Mouse (Mus musculus) hindbrain, embryonic 16.5 days (tissue): Measurements from ENCODE around the gene Sik3. TPM values are rescaled to one million over a fixed set of nuclear protein-coding genes. Genes with fewer than 3 reads are reported as not detected.

Experiments
- ATAC-seq: fragments of 200-750 bp; cut with Nextera tagmentation; 2 replicates; pipeline ENCODE4 v1.8.0; 2017; ENCODE audit warnings: moderate TSS enrichment, moderate library complexity
- H3K27ac ChIP-seq: fragments of 300-500 bp; sonication (generic); 2 replicates; pipeline ENCODE4 v1.5.1; 2014; ENCODE audit warnings: low read depth, mild to moderate bottlenecking, control low read depth, low read length, moderate library complexity
- H3K27me3 ChIP-seq: fragments of 300-500 bp; sonication (generic); replicated peaks from 2 replicates; pipeline ENCODE4 v1.6.1; 2014; ENCODE audit warnings: low read length; ENCODE audit not compliant: control insufficient read depth, insufficient read depth
- H3K36me3 ChIP-seq: fragments of 300-500 bp; sonication (generic); 2 replicates; pipeline ENCODE4 v1.6.1; 2014; ENCODE audit warnings: mild to moderate bottlenecking, low read length, moderate library complexity, mixed read lengths; ENCODE audit not compliant: control insufficient read depth, insufficient read depth
- H3K4me1 ChIP-seq: fragments of 300-500 bp; sonication (generic); 2 replicates; pipeline ENCODE4 v1.6.1; 2014; ENCODE audit warnings: low read depth, low read length; ENCODE audit not compliant: control insufficient read depth, insufficient read depth
- H3K4me2 ChIP-seq: fragments of 300-500 bp; sonication (generic); 2 replicates; pipeline ENCODE4 v1.6.1; 2014; ENCODE audit warnings: mild to moderate bottlenecking, low read length, control low read depth, moderate library complexity
- H3K4me3 ChIP-seq: fragments of 300-500 bp; sonication (generic); 2 replicates; pipeline ENCODE4 v1.5.1; 2014; ENCODE audit warnings: mild to moderate bottlenecking, low read length, control low read depth, moderate library complexity
- H3K9ac ChIP-seq: fragments of 300-500 bp; sonication (generic); 2 replicates; pipeline ENCODE4 v1.6.1; 2014; ENCODE audit warnings: low read depth, mild to moderate bottlenecking, control low read depth, low read length, moderate library complexity
- H3K9me3 ChIP-seq: fragments of 300-500 bp; sonication (generic); 2 replicates; pipeline ENCODE4 v1.6.1; 2014; ENCODE audit warnings: mild to moderate bottlenecking, low read length, moderate library complexity; ENCODE audit not compliant: control insufficient read depth
- WGBS: fragments of 180-500 bp; shearing (Covaris S2); extraction: QIAGEN DNeasy Blood & Tissue Kit; methylation state at CpG from one replicate; pipeline ENCODE4 v1.1.7; 2014; 5-methylcytosine and 5-hydroxymethylcytosine counted together
- polyA plus RNA-seq: library from polyadenylated mRNA; unstranded; fragments of >200 nt; fragmentation: Nextera tagmentation; extraction: Ambion mirVana; gene quantifications from 2 replicates; pipeline ENCODE4 v1.2.1, GENCODE M21; 2015

Gene Sik3
- polyA plus RNA-seq, 1 experiment from 2014 or later, result 5.2 TPM

DNA sequence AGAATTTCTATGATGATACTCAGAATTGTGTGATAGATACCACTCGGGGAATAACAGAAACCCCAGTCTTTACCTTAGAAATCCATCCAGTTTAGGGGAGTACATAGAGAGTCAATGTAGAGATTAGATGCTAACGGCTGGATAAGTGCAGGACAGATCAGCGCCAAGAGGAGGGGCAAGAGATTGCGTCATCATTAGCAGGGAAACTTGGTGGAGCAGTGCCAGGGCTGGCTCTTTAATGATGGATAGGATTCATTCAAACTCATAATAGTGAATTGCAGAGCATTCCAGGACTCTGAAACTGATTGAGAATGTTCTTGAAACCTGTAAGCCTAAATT, 27.4 kb upstream of the Sik3 start:
- H3K27ac ChIP-seq, result peak overlapping the region; percentile 92
- peaks cover 24% of the 10 kb centered on the region for H3K4me1 ChIP-seq
- under 1% methylated on average over 4 of the region's 4 CpGs for WGBS
- ATAC-seq, result peak; percentile 66
- peak overlapping the region; percentile 80 for H3K9ac ChIP-seq
- no peaks in the 10 kb centered on the region for H3K27me3 ChIP-seq
- H3K4me2 ChIP-seq, result peak overlapping the region; percentile 80
- no peaks in the 10 kb centered on the region for H3K36me3 ChIP-seq
- peak overlapping the region; percentile 65 for H3K4me3 ChIP-seq
- no peaks in the 10 kb centered on the region for H3K9me3 ChIP-seq

- Histone ChIP-seq H3K9ac (no peak overlapping the region), H3K27ac (no peak overlapping the region), H3K9me3 (no peaks in the 10 kb centered on the region), H3K36me3 (no peaks in the 10 kb centered on the region), H3K4me3 (no peak overlapping the region), H3K4me2 (no peak overlapping the region), H3K27me3 (no peaks in the 10 kb centered on the region), H3K4me1 (no peaks in the 10 kb centered on the region)
- no peak for ATAC-seq
- WGBS, result 51% methylated on average over 4 of the region's 4 CpGs
These were observed 13.6 kb upstream of the Sik3 start for GRCm38 (mm10) chr9:45999009-45999408.

DNA sequence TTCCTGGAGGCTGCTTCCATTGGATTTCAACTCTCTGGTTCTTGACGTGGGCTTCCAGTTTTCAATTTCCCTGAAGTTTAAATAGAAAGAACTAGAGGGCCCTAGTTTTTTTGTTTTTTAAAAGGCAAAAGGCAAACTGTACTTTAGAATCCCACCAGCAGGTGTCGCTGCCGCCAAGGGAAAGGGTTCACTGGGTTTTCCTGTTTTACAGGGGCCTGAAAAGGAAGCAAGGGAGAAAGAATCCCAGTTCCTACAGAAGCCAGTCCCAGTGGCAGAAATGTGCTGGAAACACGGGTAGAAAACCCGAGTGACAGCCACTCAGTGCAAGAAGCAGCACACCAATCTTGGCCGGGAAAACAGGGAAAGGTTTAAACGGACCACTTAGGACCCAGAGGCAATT, 8.9 kb upstream of the Sik3 start:
- Histone ChIP-seq H3K27ac (no peak overlapping the region), H3K4me2 (no peak overlapping the region), H3K9me3 (no peaks in the 10 kb centered on the region), H3K4me3 (no peak overlapping the region), H3K36me3 (no peaks in the 10 kb centered on the region), H3K27me3 (no peaks in the 10 kb centered on the region), H3K4me1 (no peaks in the 10 kb centered on the region), H3K9ac (0 out of 2 replicates have a peak overlapping the region, but pooled peaks have one; percentile 43)
- ATAC-seq, result no peak
- 6% methylated on average over 7 of the region's 7 CpGs for WGBS

DNA sequence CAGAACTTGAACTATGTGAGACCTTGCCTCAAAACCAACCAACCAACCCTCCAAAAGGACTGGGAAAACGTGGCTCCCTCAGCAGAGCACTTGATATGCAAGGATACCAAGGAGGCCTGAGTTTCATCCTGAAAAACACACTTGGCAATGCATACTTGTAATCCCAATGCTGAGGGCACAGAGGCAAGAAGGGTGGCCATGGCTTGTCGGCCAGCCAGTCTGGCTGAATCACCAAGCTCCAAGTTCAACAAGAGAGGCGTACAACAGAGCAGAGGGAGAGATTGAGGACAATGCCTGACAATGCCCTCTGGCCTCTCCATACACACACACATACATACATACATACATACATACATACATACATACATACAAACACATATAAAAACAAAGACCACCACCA, 8.1 kb upstream of the Sik3 start:
- no peaks in the 10 kb centered on the region for H3K27me3 ChIP-seq
- no peak overlapping the region for H3K4me3 ChIP-seq
- H3K36me3 ChIP-seq, result no peaks in the 10 kb centered on the region
- 59% methylated on average over 3 of the region's 3 CpGs for WGBS
- ATAC-seq, result no peak
- no peaks in the 10 kb centered on the region for H3K4me1 ChIP-seq
- no peak overlapping the region for H3K9ac ChIP-seq
- H3K4me2 ChIP-seq, result no peak overlapping the region
- no peaks in the 10 kb centered on the region for H3K9me3 ChIP-seq
- no peak overlapping the region for H3K27ac ChIP-seq

- ATAC-seq, result no peak
- 59% methylated on average over 5 of the region's 5 CpGs for WGBS
- no peaks in the 10 kb centered on the region for H3K27me3 ChIP-seq
These were observed 6.4 kb upstream of the Sik3 start for GRCm38 (mm10) chr9:46006224-46006623.

GRCm38 (mm10) chr9:46008931-46009668, 3.5 kb upstream of the Sik3 start:
- Histone ChIP-seq H3K36me3 (no peaks in the 10 kb centered on the region), H3K4me3 (no peak overlapping the region), H3K9me3 (no peaks in the 10 kb centered on the region), H3K4me1 (peaks cover 6% of the 10 kb centered on the region), H3K27ac (no peak overlapping the region), H3K9ac (no peak overlapping the region), H3K27me3 (no peaks in the 10 kb centered on the region), H3K4me2 (no peak overlapping the region)
- ATAC-seq, result no peak
- 78% methylated on average over 7 of the region's 7 CpGs for WGBS

More at GRCm38 (mm10) chr9:46006224-46006623, 6.4 kb upstream of the Sik3 start:
- Histone ChIP-seq H3K4me1 (no peaks in the 10 kb centered on the region; the same call in 1 of the 2 replicates), H3K4me3 (no peak overlapping the region), H3K4me2 (no peak overlapping the region), H3K9ac (no peak overlapping the region), H3K9me3 (no peaks in the 10 kb centered on the region), H3K36me3 (no peaks in the 10 kb centered on the region), H3K27ac (no peak overlapping the region)

GRCm38 (mm10) chr9:46009669-46009983, 3.0 kb upstream of the Sik3 start:
- no peaks in the 10 kb centered on the region for H3K36me3 ChIP-seq
- no peak overlapping the region for H3K4me3 ChIP-seq
- no peak overlapping the region for H3K9ac ChIP-seq
- H3K27ac ChIP-seq, result no peak overlapping the region
- no peak for ATAC-seq
- no peaks in the 10 kb centered on the region for H3K9me3 ChIP-seq
- WGBS, result 86% methylated on average over 1 of the region's 1 CpGs
- peaks cover 12% of the 10 kb centered on the region for H3K4me1 ChIP-seq
- H3K27me3 ChIP-seq, result no peaks in the 10 kb centered on the region
- H3K4me2 ChIP-seq, result no peak overlapping the region

- no peak for ATAC-seq
- no peak overlapping the region for H3K4me3 ChIP-seq
- no peaks in the 10 kb centered on the region for H3K36me3 ChIP-seq
- H3K27me3 ChIP-seq, result no peaks in the 10 kb centered on the region
- WGBS, result 33% methylated on average over 3 of the region's 3 CpGs
- no peak overlapping the region for H3K27ac ChIP-seq
- H3K9me3 ChIP-seq, result no peaks in the 10 kb centered on the region
- peaks cover 28% of the 10 kb centered on the region for H3K4me1 ChIP-seq
- H3K4me2 ChIP-seq, result peak overlapping the region; percentile 87
- no peak overlapping the region for H3K9ac ChIP-seq
These were observed 1.3 kb upstream of the Sik3 start for GRCm38 (mm10) chr9:46011094-46011970.

- H3K27me3 ChIP-seq, result no peaks in the 10 kb centered on the region
- H3K4me3 ChIP-seq, result peak overlapping the region; percentile 98
- peaks cover 30% of the 10 kb centered on the region for H3K4me1 ChIP-seq
- peak; percentile 65 for ATAC-seq
- no peaks in the 10 kb centered on the region for H3K9me3 ChIP-seq
- no peaks in the 10 kb centered on the region for H3K36me3 ChIP-seq
- under 1% methylated on average over 41 of the region's 46 CpGs for WGBS
- H3K4me2 ChIP-seq, result peak overlapping the region; percentile 87
- peak overlapping the region; percentile 98 for H3K9ac ChIP-seq
- H3K27ac ChIP-seq, result peak overlapping the region; percentile 92
These were observed 478 bp downstream of the Sik3 start for GRCm38 (mm10) chr9:46013009-46013586.
